Mouse (Mus musculus): Measurements from ENCODE around the gene Zkscan5. TPM values are rescaled to one million over a fixed set of nuclear protein-coding genes. Genes with fewer than 3 reads are reported as not detected.

Zkscan5 gene
- total RNA-seq, 1 experiment from 2014 or later, result 7.1 TPM

Other genes starting within 250 kb of the Zkscan5 start
- 7.9 and 10.4 TPM in 2 replicates for gene Smurf1, start 238.7 kb upstream of the Zkscan5 start, total RNA-seq (2017)
- not detected in 2 replicates for gene Gm4871, start 171.8 kb upstream of the Zkscan5 start, total RNA-seq (2017)
- gene 1700018F24Rik, start 161.6 kb upstream of the Zkscan5 start, total RNA-seq (2017), result not detected in 2 replicates
- gene Arpc1a, start 120.7 kb upstream of the Zkscan5 start, total RNA-seq (2017), result 51.2 and 80.2 TPM in 2 replicates
- not detected in 2 replicates for gene Kpna7, start 120.5 kb upstream of the Zkscan5 start, total RNA-seq (2017)
- 124 and 175 TPM in 2 replicates for gene Arpc1b, start 90.3 kb upstream of the Zkscan5 start, total RNA-seq (2017)
- 106 and 177 TPM in 2 replicates for gene Pdap1, start 64.3 kb upstream of the Zkscan5 start, total RNA-seq (2017)
- 236 and 293 TPM in 2 replicates for gene Bud31, start 64.2 kb upstream of the Zkscan5 start, total RNA-seq (2017)
- gene Ptcd1, start 37.5 kb upstream of the Zkscan5 start, total RNA-seq (2017), result 16.7 and 20.0 TPM in 2 replicates
- gene Cpsf4, start 37.3 kb upstream of the Zkscan5 start, total RNA-seq (2017), result 44.4 and 44.5 TPM in 2 replicates
- gene Atp5j2, start 12.5 kb upstream of the Zkscan5 start, total RNA-seq (2017), result 48.2 and 118 TPM in 2 replicates
- 30.3 and 38.6 TPM in 2 replicates for gene Zkscan14, start 2.7 kb upstream of the Zkscan5 start, total RNA-seq (2017)
- 51.3 and 62.6 TPM in 2 replicates for gene Zfp655, start 27.2 kb downstream of the Zkscan5 start, total RNA-seq (2017)
- 6.6 and 10.6 TPM in 2 replicates for gene Zscan25, start 75.9 kb downstream of the Zkscan5 start, total RNA-seq (2017)
- not detected in 2 replicates for gene Cyp3a57, start 140.7 kb downstream of the Zkscan5 start, total RNA-seq (2017)

Measured in hematopoietic stem cell, adult 5-6 weeks (primary cell).